Mouse (Mus musculus) urinary bladder, postnatal 14 days (tissue): ENCODE data around the gene Bcl9.

Experiments used
- DNase-seq: peaks from one replicate; pipeline ENCODE4 v3.0.0; 2021; ENCODE audit warnings: low spot score

The Bcl9 gene

DNA sequence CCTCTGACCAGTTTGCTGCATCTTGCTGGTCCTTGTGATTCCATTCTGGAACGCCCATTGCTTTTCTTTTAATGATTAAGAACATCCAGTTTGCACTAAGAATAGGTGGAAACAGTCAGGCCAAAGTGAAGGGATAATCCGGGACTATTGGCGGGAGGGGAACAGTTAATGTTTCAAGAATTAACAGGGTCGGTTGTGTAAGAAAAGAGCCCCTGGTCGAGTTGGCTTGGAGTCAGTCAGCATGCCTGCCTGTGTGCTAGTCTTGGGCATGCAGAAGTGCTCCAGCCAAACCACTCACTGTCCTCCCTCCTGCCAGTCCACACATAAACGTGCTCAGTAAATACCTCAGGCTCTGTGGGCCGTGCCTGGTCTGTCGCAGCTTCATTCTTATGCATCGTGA, 125.5 kb downstream of the Bcl9 start:
- no peak for DNase-seq

- DNase-seq, result no peak
Measured at GRCm38 (mm10) chr3:97171531-97171930, 126.2 kb downstream of the Bcl9 start.

DNA sequence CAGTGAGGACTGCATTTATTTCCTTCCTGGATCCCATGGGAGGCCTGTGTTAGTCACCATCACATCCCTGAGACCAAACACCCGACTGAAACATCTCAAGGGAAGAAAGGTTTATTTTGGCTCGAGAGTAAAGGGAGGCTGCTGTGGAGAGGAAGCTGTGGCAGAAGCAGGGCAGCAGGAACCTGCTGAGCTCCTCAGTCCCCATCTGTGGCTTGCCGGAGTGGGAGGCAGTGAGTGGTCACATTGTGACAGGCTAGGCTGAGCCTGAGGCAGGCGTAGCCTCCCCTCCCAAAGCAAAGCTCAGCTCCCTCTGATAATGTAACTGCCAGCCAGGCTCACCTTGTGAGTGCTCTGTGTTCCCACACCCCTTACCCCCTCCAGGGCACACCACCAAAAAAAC, 130.6 kb downstream of the Bcl9 start:
- DNase-seq, result no peak

GRCm38 (mm10) chr3:97164477-97164876, 133.2 kb downstream of the Bcl9 start:
- DNase-seq, result no peak

DNA sequence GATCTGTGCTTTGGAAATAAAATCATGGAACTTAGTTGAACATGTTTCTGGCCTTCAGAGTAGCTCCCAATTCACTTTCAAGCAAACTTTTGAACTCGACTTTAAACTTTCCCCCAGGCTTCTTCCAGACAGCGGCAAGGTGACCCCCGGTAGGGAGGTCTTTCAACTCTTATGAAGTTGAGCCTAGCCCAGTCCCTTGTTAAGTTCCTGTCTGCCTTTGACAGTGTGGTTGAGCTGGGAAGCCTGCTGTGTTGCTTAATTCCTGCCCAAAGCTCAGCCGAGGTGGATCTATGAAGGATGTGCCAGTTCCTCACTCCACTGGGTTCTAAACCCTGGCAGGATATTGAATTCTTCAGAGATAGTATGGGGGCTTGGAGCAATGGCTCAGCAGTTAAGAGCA, 135.9 kb downstream of the Bcl9 start:
- DNase-seq, result no peak

- DNase-seq, result peak; percentile 56
Measured at GRCm38 (mm10) chr3:97160908-97161307, 136.8 kb downstream of the Bcl9 start.

GRCm38 (mm10) chr3:97159986-97160385, 137.7 kb downstream of the Bcl9 start:
- DNase-seq, result no peak

- no peak for DNase-seq
Measured at GRCm38 (mm10) chr3:97159509-97159850, 138.2 kb downstream of the Bcl9 start.

DNA sequence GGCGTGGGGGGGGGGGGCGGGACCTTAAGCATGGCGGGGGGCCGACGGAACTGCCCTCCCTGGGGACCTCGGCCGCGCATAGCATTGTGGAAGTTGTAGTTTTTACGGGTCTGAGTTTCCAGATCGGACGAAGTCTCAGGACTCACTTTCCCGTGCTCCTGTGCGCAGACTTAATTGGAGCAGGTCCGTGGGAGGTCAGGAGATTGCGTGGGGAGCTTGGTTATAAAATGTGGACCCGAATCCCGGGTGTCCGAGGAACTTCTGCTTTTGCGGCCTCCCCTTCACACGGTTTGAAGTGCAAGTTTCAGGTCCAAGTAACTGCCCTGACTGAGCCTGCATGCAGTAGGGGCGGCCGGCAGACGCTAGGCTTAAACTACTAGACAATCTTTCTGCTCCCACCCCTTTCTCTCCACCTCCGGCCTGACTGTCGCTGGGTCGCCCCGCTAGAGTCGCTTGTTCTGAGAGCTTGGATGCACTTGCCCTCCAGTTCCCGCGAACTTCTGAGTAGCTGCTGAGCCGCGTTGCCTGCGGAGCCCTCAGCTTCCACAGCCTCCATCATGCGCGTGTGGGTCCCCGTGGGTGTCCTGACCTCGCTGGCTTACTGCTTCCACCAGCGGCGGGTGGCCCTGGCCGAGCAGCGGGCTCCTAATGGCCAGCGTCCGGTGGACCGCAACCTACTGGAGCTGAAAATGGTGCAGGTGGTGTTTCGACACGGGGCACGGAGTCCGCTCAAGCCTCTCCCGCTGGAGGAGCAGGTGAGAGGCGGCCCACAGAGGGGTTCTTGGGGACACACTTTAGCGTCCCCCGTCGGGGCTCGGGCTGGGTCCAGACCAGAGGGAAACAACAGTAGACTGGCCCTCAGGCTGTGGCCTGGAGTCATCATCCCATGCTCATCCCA, 138.9 kb downstream of the Bcl9 start, which contains the start of gene Acp6:
Gene Acp6, plus strand, starts transcription at position 167 of the 898 bp plus-strand sequence.
- peak; percentile 91 for DNase-seq

DNA sequence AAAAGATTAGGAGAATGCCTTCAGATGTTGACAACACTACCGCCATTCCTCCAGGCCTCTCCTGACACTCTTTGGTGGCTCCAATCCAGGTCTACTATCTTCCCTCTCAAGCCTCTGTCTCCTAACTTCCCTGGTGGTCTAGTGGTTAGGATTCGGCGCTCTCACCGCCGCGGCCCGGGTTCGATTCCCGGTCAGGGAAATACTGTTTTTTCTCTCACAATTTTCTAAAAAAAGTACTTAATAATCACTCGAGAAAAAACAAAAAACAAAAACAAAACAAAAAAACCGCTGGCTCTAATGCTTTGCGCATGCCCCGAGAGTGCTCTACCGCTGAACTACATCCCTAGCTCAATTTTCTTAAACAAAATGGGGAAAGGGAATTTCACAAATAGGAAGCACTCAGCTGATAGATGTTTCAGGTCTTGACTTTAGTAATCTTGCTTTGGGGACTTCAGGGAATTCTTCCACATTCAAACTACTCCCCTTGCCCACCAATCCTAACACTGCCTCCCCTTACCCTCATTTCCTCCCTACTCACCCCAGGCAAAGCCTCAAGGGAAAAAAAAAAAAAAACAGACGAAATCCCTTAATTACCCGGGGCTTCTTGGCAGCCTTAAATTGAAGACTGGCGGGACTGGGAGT, 139.6 kb downstream of the Bcl9 start:
- peak; percentile 82 for DNase-seq

DNA sequence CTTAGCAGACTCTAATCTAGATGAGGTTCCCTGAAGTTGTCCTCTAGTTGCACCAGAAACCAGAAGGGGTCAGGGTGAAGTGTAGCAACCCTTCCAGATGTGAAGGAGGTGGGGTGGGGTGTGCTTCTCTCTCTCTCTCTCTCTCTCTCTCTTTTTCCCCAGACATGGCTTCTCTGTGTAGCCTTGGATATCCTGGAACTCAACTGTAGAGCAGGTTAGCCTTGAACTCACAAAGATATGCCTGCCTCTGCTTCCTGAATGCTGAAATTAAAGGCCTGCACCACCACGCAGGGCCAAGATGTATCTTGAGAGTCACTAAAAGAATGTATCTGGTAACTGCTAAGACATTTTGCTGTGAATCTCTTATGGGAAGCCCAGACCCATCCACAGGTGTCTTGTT, 140.4 kb downstream of the Bcl9 start:
- no peak for DNase-seq

DNA sequence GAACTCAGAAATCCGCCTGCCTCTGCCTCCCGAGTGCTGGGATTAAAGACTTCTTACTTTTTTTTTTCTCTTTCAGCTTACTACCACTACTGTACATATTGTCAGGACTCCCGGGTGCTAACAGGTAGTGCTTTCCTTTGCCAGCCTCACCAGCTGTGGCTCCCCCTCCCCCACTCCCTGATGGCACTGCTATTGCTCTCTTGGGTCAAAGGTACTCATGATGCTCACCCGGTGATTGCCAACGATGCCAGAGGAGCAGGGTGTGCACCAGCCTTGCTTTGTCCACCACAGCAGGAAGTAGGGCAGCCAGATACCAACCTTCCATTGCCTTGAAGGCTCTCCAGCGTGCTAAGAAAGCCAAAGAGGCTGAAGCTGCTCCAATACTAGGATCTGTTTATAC, 141.3 kb downstream of the Bcl9 start:
- DNase-seq, result no peak
